Mouse (Mus musculus) kidney, adult 2 months (tissue): ENCODE results near the gene Fam8a1. TPM values are rescaled to one million over a fixed set of nuclear protein-coding genes. Genes with fewer than 3 reads are reported as not detected.
A peak's percentile ranks its signal among the peaks of the same experiment; 100 is the strongest.

Experiments used
- DNase-seq: peaks from one replicate; pipeline ENCODE4 v3.0.0; 2021
- H3K27ac ChIP-seq: fragments of 200-500 bp; 2 replicates; pipeline ENCODE4 v1.5.1; 2012; ENCODE audit warnings: low read depth, low read length, control low read depth, inconsistent platforms; ENCODE audit not compliant: insufficient read depth
- H3K27me3 ChIP-seq: fragments of 200-500 bp; replicated peaks from 2 replicates; pipeline ENCODE4 v1.6.1; 2012; ENCODE audit warnings: mild to moderate bottlenecking, moderate library complexity, low read length, inconsistent platforms; ENCODE audit not compliant: control insufficient read depth, insufficient read depth
- H3K36me3 ChIP-seq: fragments of 200-500 bp; 2 replicates; pipeline ENCODE4 v1.6.1; 2012; ENCODE audit warnings: mild to moderate bottlenecking, moderate library complexity, low read length, inconsistent platforms; ENCODE audit not compliant: control insufficient read depth, insufficient read depth
- H3K4me1 ChIP-seq: fragments of 200-500 bp; 2 replicates; pipeline ENCODE4 v1.6.1; 2011; ENCODE audit warnings: low read length; ENCODE audit not compliant: control insufficient read depth, insufficient read depth
- H3K4me3 ChIP-seq: fragments of 200-500 bp; 2 replicates; pipeline ENCODE4 v1.5.1; 2011; ENCODE audit warnings: mild to moderate bottlenecking, low read depth, low read length, control low read depth; ENCODE audit not compliant: insufficient read depth
- CTCF ChIP-seq: fragments of 200-500 bp; conservative IDR thresholded peaks from 2 replicates; pipeline ENCODE4 v1.5.1; 2011; ENCODE audit warnings: low read depth, mild to moderate bottlenecking, control low read depth, low read length, moderate library complexity, mixed read lengths; ENCODE audit not compliant: insufficient read depth, insufficient read length
- POLR2A ChIP-seq: fragments of 200-500 bp; IDR thresholded peaks from one replicate; pipeline ENCODE4 v1.6.1; 2011; ENCODE audit warnings: low read depth, low read length, control low read depth
- WGBS: fragments of 180-500 bp; shearing (Covaris S2); methylation state at CpG from one replicate; pipeline ENCODE4 v1.1.7; 2018; 5-methylcytosine and 5-hydroxymethylcytosine counted together
- polyA plus RNA-seq: library from polyadenylated mRNA; depleted of rRNA; stranded (reverse); fragments of >200 nt; gene quantifications from 2 replicates; pipeline ENCODE4 v1.2.3, GENCODE M21; 2012; rRNA removed

Gene Fam8a1
- polyA plus RNA-seq, 1 experiment, result 21.5 TPM

DNA sequence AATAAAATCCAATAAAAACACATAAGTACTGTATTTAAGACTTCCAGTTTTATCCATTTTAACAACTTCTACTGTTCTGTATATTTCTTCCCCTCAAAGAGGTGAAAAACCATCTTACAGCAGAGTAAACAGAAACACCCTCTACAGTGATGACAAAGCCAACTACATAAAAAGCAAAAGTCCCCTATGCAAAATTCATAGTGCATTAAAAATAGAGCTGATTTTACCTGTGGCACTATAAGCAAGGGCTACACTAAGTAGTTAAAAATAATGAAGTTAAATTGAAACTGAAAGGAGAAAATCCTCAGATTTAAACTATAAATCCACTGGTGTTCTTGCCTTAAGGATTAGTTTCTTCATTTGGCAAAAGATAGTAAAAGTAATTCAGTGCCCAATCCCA is 51.7 kb downstream of the Fam8a1 start:
- H3K36me3 ChIP-seq, result no peaks in the 10 kb centered on the region
- peaks cover 9% of the 10 kb centered on the region for H3K4me1 ChIP-seq
- no peak overlapping the region for H3K27ac ChIP-seq
- no peak for TF ChIP-seq CTCF
- no peak for TF ChIP-seq POLR2A
- DNase-seq, result no peak
- H3K27me3 ChIP-seq, result no peaks in the 10 kb centered on the region
- no peak overlapping the region for H3K4me3 ChIP-seq

- TF ChIP-seq POLR2A, result no peak
- peaks cover 9% of the 10 kb centered on the region for H3K4me1 ChIP-seq
- no peak overlapping the region for H3K4me3 ChIP-seq
- DNase-seq, result peak; percentile 33
- no peaks in the 10 kb centered on the region for H3K27me3 ChIP-seq
- no peaks in the 10 kb centered on the region for H3K36me3 ChIP-seq
- no peak overlapping the region for H3K27ac ChIP-seq
These were observed 55.0 kb downstream of the Fam8a1 start for GRCm38 (mm10) chr13:46724371-46724770.

DNA sequence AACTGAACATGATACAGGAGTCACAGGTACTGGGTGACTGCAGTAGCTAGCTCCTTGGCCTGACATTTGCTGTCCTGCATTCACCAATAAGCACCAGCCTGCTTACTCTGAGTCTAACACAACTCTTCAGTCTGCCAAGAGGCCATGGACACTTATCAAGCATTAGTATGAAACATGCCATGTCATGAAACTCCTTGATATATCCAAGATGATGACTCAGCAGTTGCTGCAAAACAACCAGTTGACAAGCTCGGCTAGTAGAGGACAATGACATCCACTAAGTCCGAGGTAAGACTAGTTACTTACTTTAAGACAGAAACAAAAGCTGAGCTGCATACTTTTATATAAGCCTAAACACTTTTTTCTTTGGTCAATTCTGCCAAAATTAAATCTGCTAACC is 55.9 kb downstream of the Fam8a1 start:
- no peak for DNase-seq
- TF ChIP-seq CTCF (no peak), POLR2A (no peak)
- 6% methylated on average over 2 of the region's 2 CpGs for WGBS
- H3K27me3 ChIP-seq, result no peaks in the 10 kb centered on the region
- no peak overlapping the region for H3K27ac ChIP-seq
- H3K36me3 ChIP-seq, result no peaks in the 10 kb centered on the region
- H3K4me3 ChIP-seq, result no peak overlapping the region
- peaks cover 9% of the 10 kb centered on the region for H3K4me1 ChIP-seq

DNA sequence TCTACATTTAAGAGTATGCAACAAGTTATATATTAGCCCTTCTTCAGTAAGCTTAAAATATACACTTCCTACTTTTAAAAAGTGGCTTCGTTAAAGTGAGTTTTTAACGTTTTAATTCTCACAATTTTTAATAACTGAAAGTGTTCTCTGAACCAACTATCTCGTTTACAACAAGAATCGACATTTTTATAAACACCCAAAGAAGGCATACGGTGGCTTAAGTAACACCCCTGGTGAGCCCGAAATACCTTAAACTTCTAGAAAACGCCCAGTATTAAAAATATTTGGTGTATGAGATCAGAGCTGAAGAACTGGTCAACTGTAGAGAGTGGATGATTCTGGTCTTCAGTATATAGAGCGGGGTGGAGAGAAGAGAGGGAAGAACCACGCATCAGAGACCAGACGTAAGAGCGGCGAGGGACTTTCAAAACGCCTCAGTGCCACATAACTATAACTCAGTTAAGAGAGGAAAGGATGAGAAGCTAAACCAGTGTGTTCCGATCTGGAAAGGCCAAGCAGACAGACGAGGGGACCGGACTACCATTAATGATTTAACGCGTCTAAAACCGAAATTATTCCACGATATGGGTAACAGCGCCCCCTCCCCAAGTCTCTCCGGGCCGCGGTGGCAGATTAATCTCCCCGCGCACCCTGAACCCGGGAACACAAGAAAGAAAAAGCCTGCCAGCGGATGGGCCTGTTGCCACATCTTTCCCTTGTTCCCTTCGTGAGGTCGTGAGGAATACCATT is 57.1 kb downstream of the Fam8a1 start:
- no peaks in the 10 kb centered on the region for H3K36me3 ChIP-seq
- H3K27ac ChIP-seq, result peak overlapping the region; percentile 43
- peak; percentile 11 for DNase-seq
- TF ChIP-seq CTCF (no peak), POLR2A (no peak)
- under 1% methylated on average over 30 of the region's 30 CpGs for WGBS
- peak overlapping the region; percentile 95 for H3K4me3 ChIP-seq
- H3K27me3 ChIP-seq, result no peaks in the 10 kb centered on the region
- H3K4me1 ChIP-seq, result peaks cover 9% of the 10 kb centered on the region

GRCm38 (mm10) chr13:46727038-46727836 is 57.9 kb downstream of the Fam8a1 start:
- peaks cover 9% of the 10 kb centered on the region for H3K4me1 ChIP-seq
- H3K36me3 ChIP-seq, result no peaks in the 10 kb centered on the region
- WGBS, result under 1% methylated on average over 85 of the region's 85 CpGs
- no peaks in the 10 kb centered on the region for H3K27me3 ChIP-seq
- peak overlapping the region; percentile 74 for H3K27ac ChIP-seq
- DNase-seq, result peak; percentile 62
- TF ChIP-seq POLR2A, result no peak
- no peak for TF ChIP-seq CTCF
- H3K4me3 ChIP-seq, result peak overlapping the region; percentile 95

Other genes starting within 250 kb of the Fam8a1 start
- 1.7 and 3.2 TPM in 2 replicates for gene Cap2, start 167.7 kb upstream of the Fam8a1 start, polyA plus RNA-seq
- 38.2 and 42.0 TPM in 2 replicates for gene Nup153, start 58.4 kb downstream of the Fam8a1 start, polyA plus RNA-seq